Mouse (Mus musculus) T-helper 1 cell (primary cell): ENCODE measurements at regions not wholly inside any gene's neighbourhood (a gene's known extent, or its start where the extent isn't known, plus 50 kb on each side); places are given as distances from the start of the nearest gene placed in this dataset.
"Not testable (repeated sequence)": the region's sequence is repeated elsewhere in the genome, so short reads cannot be mapped to it uniquely, and the experiment has no call there.

ENCODE experiments used
- in situ Hi-C: fragments of 300-600 bp; cut with MboI, MseI; formaldehyde crosslinking; loops from one replicate; pipeline ENCODE4 v1.15.1; 2025; ENCODE audit warnings: high pct_unique_total_duplicates

DNA sequence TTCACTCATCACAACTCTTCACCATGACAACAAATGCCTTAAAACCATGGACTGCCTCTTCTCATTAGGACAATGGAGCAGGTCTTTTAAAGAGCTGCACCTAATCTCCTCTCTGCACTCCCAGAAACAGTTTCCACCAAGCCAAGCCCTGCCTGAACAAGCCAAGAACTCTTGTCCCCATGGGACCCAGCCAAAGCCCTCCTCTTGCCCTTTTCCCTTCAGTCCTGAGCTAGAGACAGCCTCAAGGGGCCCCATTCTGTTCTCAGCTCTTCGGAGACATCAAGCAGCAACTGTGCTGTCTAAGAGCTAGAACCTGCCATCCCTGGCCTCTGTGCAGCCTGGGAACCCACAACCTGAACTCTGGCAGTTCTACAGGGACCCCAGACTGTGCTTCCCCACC is 345.0 kb upstream of the Irak1bp1 start:
- in situ Hi-C loops, result loop anchor here (10.0 kb wide), 1 partner anchor 1320 kb away; no protein-coding TSS in a partner anchor

DNA sequence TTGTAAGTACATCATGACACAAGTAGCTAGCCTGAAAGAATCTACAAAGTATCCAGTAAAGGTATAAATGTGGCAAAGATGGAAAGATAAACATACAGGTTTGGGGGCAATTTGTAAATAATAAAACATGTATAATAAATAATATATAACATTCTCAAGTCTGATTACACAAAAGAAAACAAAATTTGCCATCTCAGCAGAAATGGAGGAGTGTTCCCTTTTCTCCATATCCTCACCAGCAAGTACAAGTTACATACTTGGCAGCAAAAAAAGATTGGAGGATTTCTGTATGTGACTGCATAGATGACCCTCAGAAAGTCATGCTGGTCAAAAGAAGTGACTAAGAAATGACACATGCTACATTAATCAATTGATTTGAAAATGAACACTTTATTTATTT is 335.9 kb upstream of the Irak1bp1 start:
- in situ Hi-C loops, result no loop called here

DNA sequence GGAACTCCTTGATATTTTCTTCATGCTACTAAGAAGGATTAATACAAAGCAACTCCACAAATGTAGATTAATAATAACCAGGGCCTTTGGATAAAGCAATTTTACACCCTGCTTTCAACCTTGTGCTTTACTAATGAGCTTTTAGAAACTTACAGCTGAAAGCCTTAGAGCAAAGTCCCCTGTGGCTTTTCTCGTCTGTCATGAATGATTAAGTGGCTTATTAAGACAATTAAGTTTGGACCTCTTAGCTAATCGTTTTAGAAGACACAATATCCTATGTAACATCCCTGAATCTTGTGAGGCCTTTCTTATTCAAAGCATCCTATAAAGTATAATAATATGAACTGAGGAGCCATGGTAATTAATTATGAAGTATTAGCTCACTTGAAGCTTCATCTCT is 319.3 kb upstream of the Irak1bp1 start:
- in situ Hi-C loops, result no loop called here

DNA sequence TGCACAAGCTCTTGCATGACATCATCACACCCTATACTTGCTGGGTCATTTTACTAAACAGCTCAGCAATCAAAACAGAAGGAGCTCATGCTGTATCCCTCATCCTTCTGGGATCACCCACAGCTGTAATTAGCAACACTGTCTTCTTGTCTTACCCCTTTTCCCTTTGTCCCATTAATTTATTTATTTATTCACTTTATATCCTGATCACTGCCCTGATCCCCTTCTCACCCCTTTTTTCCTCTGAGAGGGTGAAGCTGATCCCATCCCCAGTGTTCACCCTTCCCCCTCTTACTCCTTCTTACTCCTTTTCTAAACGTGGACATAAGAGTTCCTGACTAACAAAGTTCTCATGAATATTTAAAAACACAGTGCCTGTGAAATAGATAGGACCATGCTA is 310.3 kb upstream of the Irak1bp1 start:
- in situ Hi-C loops, result no loop called here

DNA sequence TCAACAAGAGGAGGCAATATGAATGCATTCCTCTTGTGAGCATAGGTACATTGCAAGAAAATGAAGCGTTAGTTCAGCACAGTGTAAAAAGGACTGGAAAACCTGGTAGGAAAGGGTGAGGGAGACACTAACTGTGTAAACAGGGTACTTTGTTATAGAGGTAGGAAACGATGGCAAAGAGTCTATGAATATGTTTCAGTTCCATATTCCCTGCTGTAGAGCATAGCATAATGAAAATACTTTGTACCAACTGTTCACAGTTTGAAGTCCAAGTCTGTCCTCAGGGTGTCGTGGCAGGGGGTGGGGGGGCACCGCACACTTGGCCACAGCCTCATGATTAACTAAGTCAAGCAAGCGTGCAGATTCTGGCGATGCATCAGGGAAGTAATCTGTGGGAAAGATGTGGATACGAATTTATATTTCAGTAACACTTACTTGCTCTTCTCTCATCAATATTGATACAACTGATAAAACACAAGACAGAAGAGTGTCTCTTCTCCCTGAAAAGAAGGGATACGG is 301.4 kb upstream of the Irak1bp1 start:
- in situ Hi-C loops, result no loop called here

DNA sequence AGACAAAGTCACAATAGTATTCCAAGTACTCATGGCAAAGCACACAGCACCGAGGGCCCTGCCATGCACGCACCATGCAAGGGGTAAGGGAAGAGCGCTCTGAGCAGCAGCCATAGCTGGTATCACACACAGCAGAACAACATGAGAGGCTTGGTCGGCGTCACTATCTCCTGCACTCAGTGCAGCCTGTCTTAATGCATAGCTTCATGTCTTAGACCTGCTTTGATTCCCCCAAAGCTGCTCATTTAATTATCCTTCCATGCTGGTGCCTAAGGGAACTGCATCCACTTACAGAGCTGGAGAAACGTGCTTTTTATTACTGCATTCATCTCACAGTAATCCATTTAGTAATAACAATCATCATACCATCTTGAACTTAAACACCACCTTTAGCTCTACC is 276.6 kb upstream of the Irak1bp1 start:
- in situ Hi-C loops, result no loop called here

DNA sequence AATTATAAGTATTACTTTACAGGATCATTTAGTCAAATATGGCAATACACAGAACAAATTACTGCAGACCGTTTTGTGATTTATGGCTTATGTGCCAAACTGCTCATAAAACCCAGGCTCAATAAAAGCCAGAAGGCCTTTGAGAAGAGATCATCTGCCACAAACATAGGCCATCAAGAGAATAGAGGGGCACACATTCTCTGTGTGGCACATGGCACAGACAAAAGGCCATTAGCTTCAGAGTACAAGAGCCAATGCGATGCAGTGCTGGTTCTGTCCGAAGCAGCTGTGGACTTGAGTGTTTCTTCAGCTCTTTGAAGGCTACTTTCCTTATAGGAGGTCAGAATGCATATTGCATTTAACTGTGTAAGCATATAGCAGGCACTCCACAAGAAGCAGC is 276.1 kb upstream of the Irak1bp1 start:
- in situ Hi-C loops, result no loop called here

DNA sequence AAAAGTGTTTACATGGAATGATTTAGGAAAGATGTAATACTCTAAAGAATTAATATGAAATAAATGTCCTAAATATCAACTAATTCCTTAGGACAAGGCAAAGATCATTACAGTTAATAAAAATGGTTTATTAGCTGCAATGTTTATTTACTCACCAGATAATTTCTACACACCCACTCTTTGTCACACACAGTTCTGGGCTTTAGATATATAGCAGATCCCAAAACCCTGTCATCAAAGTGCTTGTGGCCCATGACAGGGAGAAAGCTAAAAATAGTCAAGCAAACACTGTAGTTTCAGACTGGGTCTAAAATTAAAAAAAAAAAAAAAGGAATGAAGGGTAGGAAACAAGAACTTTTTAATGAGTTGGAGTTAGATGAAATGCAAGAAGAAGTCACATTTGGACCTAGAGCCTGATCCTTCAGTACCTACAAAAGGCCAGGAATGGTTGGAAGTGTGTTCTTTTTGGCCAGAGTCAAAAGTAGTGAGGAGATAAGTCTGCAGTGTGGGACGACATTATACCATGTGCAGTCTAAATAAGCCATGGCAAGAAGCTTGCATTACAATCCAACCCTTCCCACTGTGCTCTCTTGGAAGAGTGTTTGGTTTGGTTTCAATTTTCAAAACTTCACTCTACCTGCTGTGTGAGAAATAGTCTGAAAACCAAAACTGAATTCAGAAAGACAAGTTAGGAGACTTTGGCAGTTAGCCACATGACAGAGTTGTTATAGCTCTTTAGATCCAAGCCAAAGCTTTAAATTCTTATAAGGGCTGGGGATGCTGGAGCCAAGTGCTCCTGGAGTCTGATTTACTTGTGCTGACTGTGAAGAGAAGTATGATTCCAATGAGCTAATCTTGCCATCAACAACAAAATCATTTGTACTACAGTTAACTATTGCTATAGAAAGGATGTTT is 266.5 kb upstream of the Irak1bp1 start:
- in situ Hi-C loops, result no loop called here

DNA sequence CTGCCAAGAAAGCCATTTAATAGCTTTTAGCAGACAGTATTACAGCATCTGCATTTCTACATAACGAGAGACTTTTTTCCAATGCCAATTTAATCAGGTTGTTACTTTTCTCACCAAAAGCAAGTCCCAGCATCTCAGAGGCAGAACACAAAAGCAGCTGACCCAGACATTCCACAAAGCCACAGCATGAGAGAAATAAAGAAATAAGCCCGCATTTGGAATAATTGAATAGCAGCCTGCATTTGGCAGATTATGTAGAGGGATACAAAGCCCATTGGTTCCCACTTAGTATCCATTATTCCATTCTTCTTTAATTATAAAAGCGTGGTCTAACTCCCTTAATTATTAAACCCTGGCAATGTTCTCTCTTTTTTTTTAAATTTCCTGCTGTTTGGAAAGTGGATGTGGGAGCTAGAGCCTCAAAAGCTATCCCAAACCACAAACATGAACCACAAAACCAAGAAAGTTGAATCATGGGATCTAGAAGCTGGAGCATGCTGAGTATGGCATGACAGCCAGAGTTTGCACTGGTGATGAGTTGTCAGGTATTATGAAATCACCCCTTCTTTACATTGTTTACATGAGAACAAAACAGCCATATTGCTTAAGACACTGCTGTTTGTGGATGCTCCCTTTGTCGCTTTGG is 247.8 kb upstream of the Irak1bp1 start:
- in situ Hi-C loops, result no loop called here

DNA sequence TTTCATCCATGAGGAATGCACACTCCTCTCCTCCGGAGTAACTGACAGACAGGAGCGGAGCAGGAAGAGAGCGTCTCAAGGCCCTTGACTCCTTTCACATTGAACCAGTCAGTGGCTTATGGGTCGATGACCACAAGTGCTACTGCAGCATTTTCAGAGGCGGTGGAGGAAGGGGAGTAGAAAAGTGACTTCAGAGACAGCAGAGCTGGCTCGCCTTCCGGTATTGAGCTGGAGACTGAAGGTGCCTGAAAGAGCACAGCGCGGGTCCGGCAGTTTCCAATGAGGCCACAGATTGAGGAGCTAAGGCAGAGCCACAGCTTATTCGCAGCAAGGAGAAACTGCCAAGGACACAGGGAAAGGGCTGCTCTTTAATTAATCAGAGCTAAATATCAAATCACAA is 220.2 kb upstream of the Irak1bp1 start:
- in situ Hi-C loops, result no loop called here

DNA sequence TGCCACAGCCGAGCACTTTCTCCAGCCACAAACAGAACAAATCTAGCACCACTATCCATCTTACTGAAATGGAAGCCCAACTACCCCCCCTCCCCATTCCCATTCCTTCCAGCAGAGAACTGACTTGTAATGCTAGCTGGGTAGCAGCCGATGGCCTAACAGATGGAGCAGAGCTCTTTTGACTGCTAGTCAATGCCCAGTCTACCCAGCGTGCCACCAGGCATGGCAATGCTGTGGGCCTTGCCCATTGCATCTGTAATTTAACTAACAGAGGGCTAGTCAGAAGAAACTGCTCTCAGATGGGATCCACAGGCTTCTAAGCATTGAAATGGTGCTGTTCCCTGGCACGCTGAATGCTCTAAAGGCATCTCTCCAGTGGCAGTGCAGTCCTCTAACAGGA is 219.4 kb upstream of the Irak1bp1 start:
- in situ Hi-C loops, result no loop called here

DNA sequence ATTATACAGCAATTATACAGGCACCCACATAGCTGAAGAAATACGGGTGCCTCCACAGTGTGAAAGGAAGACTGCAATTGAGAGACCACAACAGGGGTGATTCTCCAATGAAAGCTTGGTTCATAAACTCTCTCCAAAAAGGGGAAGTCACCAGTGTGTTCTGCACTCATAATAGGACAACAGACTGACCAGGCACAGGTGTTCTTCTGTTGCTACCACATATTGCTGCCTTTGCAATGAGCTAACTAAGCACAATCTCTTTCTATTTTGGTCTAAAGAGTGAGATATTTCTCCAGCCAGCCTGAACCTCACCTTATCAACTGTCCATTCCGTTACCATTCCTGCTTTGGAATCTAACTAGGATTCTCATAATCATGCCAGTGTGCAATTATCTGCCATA is 216.8 kb upstream of the Irak1bp1 start:
- in situ Hi-C loops, result no loop called here

DNA sequence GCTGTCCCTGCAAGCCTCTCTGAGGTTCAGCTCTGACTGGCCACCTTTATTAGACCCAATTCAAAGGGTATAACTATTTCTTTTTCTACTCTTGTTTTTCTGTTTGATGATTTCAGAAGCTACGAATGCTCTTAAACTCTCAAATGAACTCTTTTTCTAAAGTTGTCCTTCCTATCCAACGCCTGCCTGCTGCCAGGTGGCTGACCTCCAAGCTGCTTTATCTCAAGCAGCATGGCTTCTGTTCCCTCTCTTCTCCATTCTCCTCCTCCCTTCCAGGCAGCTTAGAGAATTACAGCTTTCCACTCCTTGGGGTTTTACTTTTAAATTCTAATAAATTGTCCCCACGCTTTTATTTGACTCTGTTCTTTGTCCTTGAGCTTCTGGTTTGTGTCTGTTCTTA is 196.9 kb upstream of the Irak1bp1 start:
- in situ Hi-C loops, result no loop called here

DNA sequence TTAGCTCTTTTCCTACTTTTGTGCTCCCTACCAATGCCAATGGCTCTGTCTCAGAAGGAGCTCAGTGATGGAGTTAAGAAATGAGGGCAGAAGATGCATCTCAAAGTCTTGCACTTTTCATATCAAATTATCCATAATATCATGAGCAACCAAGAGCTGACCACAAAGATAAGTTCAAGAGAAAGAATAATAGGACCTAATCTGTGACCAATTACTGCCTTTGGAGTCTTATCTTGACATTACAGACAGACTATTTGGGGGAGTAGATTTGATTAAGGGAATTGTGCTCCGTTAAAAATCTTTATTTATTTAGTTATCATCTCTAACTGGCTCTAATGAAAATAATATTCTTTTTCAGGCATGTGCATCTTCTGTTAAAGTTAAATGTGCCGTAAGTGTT is 189.1 kb upstream of the Irak1bp1 start:
- in situ Hi-C loops, result no loop called here

DNA sequence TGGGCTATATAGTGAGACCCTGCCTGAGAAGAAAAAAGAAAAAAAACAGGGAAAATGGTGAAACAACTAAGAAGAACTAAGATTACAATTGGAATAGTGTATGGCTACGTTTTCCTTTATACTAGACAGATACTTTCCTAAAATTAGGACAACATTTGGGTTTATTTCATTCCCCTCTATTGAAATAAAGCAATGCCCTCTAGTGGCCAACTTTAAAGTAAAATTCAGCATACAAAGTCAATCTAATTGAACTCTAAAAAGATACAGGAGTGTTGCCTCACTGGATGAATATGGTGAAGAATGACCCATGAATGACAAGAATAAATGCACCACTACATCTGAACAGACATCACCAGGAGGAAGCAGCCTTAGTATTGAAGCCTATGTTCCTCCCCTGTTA is 185.4 kb upstream of the Irak1bp1 start:
- in situ Hi-C loops, result no loop called here

DNA sequence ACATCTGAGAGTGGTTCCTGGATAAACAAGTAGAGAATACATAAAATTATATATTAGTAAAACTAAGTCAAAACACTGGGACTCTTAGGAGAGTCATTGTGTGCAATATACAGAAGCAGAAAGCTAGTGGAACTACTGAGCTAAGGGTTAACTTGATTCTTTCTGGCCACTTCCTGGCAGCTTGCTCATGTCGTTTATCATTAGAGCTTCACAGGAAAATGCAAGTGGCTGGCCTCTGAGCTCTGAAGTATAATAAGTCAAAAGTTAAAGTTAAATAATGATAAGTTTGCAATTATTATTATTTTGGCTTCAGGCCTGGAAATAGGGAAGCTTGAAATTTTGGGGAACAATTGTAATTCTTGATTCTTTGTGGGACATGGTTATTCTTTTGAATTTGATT is 173.8 kb upstream of the Irak1bp1 start:
- in situ Hi-C loops, result not testable (repeated sequence)

DNA sequence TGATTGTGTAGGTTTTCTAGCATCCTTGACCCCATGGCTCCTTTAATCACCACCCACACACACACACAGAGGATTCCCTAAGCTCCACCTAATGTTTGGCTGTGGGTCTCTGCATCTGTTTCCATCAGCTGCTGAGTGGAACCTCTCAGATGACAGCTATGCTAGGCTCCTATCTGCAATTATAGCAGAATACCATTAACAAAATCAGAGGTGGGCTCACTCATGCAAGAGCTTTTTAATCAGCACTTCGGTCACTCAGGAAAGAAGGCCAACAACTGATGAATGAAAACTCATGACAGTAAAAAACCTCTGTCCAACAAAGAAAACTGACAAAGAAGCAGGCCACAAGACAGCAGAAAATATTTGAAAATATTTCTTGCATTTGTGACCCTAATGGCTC is 147.1 kb upstream of the Irak1bp1 start:
- in situ Hi-C loops, result no loop called here

DNA sequence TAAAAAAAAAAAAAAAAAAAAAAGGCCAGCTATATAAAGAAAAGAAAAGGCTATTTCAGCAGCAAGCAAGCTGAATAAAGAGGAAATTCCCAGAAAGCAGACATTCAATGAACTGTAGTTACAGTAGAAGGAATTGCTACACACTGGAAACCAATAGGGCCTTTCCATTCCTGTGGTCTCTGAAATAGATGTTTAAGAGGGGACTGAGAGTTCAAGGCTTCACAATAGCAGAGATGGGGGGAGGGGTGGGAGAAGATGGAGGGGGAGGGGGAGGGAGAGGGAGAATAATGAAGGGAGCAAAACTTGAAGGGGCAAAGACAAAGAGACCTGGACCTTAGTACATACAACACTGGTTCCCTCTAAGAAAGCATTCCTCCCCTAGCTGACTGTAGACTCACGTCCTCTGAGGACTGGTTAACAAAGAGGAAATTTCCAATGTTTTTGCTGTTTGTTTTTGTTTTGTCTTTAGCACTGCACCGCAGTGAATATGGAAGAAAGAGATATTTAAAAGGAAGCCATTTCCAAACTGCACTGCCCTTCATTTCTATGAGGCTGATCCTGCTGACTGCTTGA is 119.8 kb upstream of the Irak1bp1 start:
- in situ Hi-C loops, result no loop called here

DNA sequence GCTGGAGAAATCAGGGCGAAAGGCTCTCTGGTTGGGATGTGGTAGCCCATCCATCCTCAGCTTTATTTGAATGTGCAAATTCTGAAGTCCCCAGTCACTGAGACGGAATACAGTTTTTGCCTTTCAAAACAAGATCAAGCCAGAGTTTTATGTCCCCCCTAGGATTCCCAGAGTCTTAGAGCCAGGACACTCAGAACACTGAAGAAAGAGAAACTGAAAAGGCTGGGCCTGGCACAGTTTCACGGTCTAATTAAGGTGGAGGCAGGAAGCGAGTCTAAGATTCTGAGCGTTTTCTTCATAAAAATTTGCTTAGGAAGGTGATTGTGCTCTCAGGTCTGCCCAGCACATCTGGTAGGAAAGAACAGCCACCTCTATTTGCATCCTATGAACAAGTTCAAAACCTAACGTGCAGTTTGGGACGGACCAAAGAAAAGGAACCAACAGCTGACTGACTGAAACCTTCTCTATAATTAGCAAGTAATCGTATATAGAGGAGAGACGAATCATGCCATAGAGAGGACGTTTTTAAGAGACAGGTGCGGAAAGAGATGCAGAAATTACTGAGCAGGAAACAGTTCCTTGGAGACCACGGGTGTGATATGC is 119.2 kb upstream of the Irak1bp1 start:
- in situ Hi-C loops, result no loop called here

DNA sequence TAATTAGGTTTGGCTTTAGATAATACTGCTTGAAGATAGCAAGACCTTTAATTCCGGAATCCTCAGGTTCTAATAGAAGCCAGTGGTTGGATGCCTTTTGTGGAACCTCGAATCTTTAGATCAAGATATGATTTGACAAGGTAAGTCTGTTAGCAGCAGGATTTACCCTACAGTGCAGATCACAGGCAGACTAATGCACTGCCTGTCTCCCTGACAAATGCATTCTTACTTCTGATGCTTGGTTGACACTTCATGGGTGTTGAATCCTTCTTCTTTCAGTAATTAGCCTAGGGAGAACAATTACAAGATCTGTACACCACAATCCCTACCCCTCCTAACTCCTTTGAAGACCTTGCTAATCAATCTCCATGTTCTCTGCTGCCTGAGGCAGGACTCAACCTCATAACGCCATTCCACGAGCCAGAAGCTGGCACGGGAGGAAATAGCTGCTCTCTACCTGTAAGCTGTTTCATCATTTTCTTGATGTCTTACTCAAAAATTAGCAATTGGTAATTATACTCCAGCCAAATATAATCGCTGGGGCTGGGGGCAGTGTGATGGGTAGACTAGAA is 118.3 kb upstream of the Irak1bp1 start:
- in situ Hi-C loops, result no loop called here

DNA sequence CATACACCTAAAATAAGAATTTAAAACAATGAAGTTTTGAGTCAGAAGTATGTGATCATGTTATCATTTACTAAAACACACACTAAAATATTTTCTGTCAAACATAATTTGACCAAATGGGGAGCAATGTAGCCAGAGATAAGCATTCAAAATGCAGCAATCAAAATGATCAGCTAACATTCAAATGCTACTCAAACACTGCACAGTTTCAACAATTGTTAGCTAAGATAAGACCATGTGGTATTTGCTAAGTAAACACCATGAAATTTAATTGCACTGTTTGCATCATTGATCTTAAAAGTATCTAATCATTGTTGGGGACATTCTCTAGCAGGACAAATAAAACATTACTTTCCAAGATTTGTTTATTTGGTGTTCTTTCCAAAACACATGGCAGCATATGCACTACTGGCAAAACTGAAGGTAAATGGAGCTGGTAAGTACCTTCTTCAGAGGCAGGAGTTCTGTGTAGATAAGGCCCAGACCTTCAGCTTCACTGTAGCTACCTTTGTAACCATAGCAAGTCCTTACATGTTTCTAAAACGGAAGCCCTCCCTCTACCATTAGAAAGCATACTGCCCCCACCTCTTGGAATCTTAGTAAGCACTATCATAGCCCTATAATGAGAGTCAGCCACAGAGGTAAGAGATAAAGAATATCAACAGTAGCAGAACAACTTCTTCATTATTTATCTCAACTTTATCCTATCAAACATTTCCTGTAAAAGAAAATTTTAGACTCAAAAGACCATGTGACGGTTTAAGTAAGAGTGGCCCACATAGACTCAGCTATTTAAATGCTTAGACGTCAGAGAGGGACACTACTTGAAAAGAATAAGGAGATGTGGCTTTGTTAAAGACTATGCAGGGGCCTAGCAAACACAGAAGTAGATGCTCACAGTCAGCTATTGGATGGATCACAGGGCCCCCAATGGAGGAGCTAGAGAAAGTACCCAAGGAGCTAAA is 116.3 kb upstream of the Irak1bp1 start:
- in situ Hi-C loops, result no loop called here
